Mouse (Mus musculus): Measurements from ENCODE around the gene Cd4.
"Not testable (repeated sequence)": the region's sequence is repeated elsewhere in the genome, so short reads cannot be mapped to it uniquely, and the experiment has no call there.

Gene Cd4

GRCm38 (mm10) chr6:124915942-124916694 is 28.1 kb upstream of the Cd4 start:
- peak; percentile 41 for DNase-seq (ENCODE audit: low spot score)

GRCm38 (mm10) chr6:124915160-124915941 is 27.3 kb upstream of the Cd4 start:
- DNase-seq (ENCODE audit: low spot score) = peak; percentile 43

GRCm38 (mm10) chr6:124914511-124914910 is 26.5 kb upstream of the Cd4 start:
- DNase-seq (ENCODE audit: low spot score) = no peak

GRCm38 (mm10) chr6:124913721-124914285 is 25.8 kb upstream of the Cd4 start:
- no peak for DNase-seq (ENCODE audit: low spot score)

GRCm38 (mm10) chr6:124913214-124913613 is 25.2 kb upstream of the Cd4 start:
- DNase-seq (ENCODE audit: low spot score) = no peak

- no peak for DNase-seq (ENCODE audit: low spot score)
These were observed 23.7 kb upstream of the Cd4 start, which contains the start of gene Lag3 for GRCm38 (mm10) chr6:124911533-124912218. Gene Lag3 (minus strand): TSS chr6:124911705.

- DNase-seq (ENCODE audit: low spot score) = peak; percentile 56
These were observed 22.0 kb upstream of the Cd4 start for GRCm38 (mm10) chr6:124910032-124910431.

GRCm38 (mm10) chr6:124907767-124908166 is 19.7 kb upstream of the Cd4 start:
- no peak for DNase-seq (ENCODE audit: low spot score)

GRCm38 (mm10) chr6:124904991-124905860 is 17.2 kb upstream of the Cd4 start:
- peak; percentile 22 for DNase-seq (ENCODE audit: low spot score)

- peak; percentile 84 for DNase-seq (ENCODE audit: low spot score)
These were observed 16.4 kb upstream of the Cd4 start for GRCm38 (mm10) chr6:124904161-124904981.

- DNase-seq (ENCODE audit: low spot score) = peak; percentile 97
These were observed 15.6 kb upstream of the Cd4 start for GRCm38 (mm10) chr6:124903580-124904151.

GRCm38 (mm10) chr6:124901851-124902250 is 13.8 kb upstream of the Cd4 start:
- no peak for DNase-seq (ENCODE audit: low spot score)

- DNase-seq (ENCODE audit: low spot score) = no peak
These were observed 12.9 kb upstream of the Cd4 start for GRCm38 (mm10) chr6:124900801-124901480.

- DNase-seq (ENCODE audit: low spot score) = no peak
These were observed 12.2 kb upstream of the Cd4 start for GRCm38 (mm10) chr6:124900056-124900800.

- no peak for DNase-seq (ENCODE audit: low spot score)
These were observed 10.3 kb upstream of the Cd4 start for GRCm38 (mm10) chr6:124898359-124898758.

GRCm38 (mm10) chr6:124894113-124894512 is 6.1 kb upstream of the Cd4 start:
- DNase-seq (ENCODE audit: low spot score) = not testable (repeated sequence)

GRCm38 (mm10) chr6:124890997-124891396 is 3.0 kb upstream of the Cd4 start:
- DNase-seq (ENCODE audit: low spot score) = no peak

GRCm38 (mm10) chr6:124888555-124889125 is 619 bp upstream of the Cd4 start:
- no peak for DNase-seq (ENCODE audit: low spot score)
